Mouse (Mus musculus) E14TG2a.4 (cell line): ENCODE measurements around the gene Usp6nl.

Experiments
- H3K27me3 ChIP-seq: 2 replicates; pipeline ENCODE4 v1.6.1; 2014; ENCODE audit warnings: low read length, control low read depth; ENCODE audit not compliant: insufficient read depth
- H3K36me3 ChIP-seq: 2 replicates; pipeline ENCODE4 v1.6.1; 2014; ENCODE audit warnings: low read length, control low read depth; ENCODE audit not compliant: insufficient read depth
- H3K4me1 ChIP-seq: replicated peaks from 2 replicates; pipeline ENCODE4 v1.6.1; 2014; ENCODE audit warnings: low read depth, low read length, control low read depth
- H3K4me3 ChIP-seq: replicated peaks from 2 replicates; pipeline ENCODE4 v1.5.1; 2014; ENCODE audit warnings: mild to moderate bottlenecking, low read length
- H3K9me3 ChIP-seq: 2 replicates; pipeline ENCODE4 v1.6.1; 2014; ENCODE audit warnings: low read length, control low read depth
- CTCF ChIP-seq: conservative IDR thresholded peaks from 2 replicates; pipeline ENCODE4 v1.5.1; 2014; ENCODE audit warnings: low read length
- NANOG ChIP-seq: IDR thresholded peaks from 2 replicates; pipeline ENCODE4 v1.6.1; 2014; ENCODE audit warnings: borderline replicate concordance, low read length, mixed read lengths
- POU5F1 ChIP-seq: IDR thresholded peaks from 2 replicates; pipeline ENCODE4 v1.6.1; 2014; ENCODE audit warnings: low read length, borderline replicate concordance

Usp6nl gene

DNA sequence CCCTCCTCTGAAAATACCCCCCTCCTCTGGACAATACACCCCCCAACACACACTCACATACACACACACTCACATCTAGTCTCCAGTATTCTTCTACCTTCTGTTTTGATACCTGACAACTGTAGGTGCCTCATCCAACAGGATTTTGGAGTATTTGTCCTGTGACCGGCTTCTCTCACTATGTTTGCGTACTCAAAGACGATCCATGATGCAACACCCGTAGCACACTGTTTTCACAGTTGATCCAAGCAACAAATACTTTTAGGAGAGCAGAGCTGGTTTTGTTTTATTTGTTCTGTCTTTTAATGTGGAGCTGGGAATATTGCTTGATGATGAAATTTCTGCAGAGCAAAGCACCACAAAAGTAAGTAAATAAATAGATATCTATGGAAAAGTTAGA lies 17.7 kb upstream of the Usp6nl start:
- TF ChIP-seq POU5F1 (no peak), CTCF (no peak), NANOG (no peak)
- Histone ChIP-seq H3K4me1 (no peaks in the 10 kb centered on the region), H3K9me3 (no peaks in the 10 kb centered on the region), H3K36me3 (no peaks in the 10 kb centered on the region), H3K4me3 (no peak overlapping the region), H3K27me3 (no peaks in the 10 kb centered on the region; the same call in 1 of the 2 replicates)

DNA sequence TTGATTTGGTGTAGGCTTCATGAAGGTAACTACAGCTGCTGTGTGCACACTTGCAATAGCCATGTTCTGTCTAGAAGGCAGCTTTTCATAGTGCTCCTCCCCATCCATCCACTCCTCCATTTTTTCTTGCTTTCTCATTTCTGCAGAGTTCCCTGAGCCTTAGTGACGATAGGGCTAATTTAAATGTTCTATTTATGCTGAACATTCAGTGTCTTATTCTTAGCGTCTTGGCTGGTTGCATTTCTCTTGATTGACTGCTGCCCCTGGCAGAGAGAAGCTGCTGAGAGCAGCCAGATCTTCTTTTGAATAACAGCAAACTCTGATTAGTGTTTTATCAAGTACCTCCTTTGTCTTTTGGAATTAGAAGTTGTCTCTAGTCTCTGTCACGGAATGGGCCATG lies 15.6 kb upstream of the Usp6nl start:
- Histone ChIP-seq H3K9me3 (no peaks in the 10 kb centered on the region), H3K4me3 (no peak overlapping the region), H3K36me3 (no peaks in the 10 kb centered on the region), H3K4me1 (no peaks in the 10 kb centered on the region), H3K27me3 (no peaks in the 10 kb centered on the region; the same call in 1 of the 2 replicates)
- TF ChIP-seq CTCF (no peak), POU5F1 (no peak), NANOG (no peak)

DNA sequence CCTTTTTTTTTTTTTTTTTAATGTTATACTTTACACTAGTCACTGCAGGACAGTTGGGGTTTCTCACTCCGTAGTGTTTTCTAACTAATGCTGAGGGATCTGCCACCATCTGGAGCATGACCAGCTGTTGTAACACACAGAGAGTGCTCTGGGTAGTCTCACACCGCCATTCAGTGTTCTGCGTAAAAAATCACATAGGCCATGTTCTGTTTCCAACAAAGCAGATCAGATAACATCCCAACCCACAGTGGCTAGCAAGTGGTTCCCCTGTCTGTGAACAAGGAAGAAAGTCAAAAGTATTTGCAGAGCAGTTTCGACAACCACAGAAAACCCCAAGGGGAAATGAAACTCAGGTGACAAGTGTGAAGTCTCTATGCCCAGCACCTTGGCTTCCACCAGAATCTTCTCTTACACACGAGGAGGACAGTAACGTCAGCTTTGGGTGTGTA lies 13.1 kb upstream of the Usp6nl start:
- Histone ChIP-seq H3K4me3 (no peak overlapping the region), H3K4me1 (no peaks in the 10 kb centered on the region), H3K27me3 (no peaks in the 10 kb centered on the region; the same call in 1 of the 2 replicates), H3K9me3 (no peaks in the 10 kb centered on the region), H3K36me3 (no peaks in the 10 kb centered on the region)
- no peak for TF ChIP-seq POU5F1
- TF ChIP-seq NANOG: no peak
- no peak for TF ChIP-seq CTCF

DNA sequence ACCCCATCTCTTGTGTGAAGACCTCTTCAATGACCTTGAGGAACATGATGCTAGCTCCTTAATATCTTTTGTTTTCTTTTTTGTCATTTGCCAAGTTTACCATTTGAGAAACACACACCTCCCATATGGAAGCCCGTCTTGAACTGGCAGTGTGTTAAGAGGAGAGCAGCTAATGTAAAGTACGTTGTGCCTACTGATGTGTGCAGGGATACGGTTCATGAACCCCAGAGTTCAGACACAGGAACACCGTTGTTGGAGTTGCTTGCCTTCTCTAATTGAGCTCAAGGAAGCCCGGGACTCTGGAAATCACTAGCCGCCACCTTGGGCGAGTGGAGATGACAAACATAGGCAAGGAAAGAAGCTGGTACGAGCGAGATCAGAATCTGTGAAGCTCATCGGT lies 9.7 kb upstream of the Usp6nl start:
- H3K4me3 ChIP-seq: no peak overlapping the region
- no peaks in the 10 kb centered on the region for H3K36me3 ChIP-seq
- no peaks in the 10 kb centered on the region for H3K4me1 ChIP-seq
- no peaks in the 10 kb centered on the region for H3K27me3 ChIP-seq
- TF ChIP-seq POU5F1 (no peak), NANOG (no peak), CTCF (no peak)
- no peaks in the 10 kb centered on the region for H3K9me3 ChIP-seq

DNA sequence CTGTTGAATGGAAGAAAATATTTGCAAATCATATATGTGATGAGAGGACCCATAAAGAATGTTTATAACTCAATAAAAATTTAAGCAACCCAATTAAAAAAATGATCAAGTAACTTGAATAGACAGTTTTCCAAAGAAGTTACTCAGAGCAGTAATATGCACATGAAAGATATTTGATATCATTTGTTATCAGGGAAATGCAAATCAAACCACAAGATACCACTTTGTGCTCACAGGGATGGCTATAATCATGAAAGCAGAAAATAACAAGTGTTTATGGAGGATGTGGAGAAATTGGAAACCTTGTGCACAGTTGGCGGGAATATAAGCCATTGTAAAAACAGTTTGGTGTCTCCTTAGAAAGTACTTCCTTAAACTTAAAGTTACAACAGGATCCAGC lies 8.7 kb upstream of the Usp6nl start:
- no peak for TF ChIP-seq POU5F1
- no peak for TF ChIP-seq NANOG
- TF ChIP-seq CTCF: no peak
- no peak overlapping the region for H3K4me3 ChIP-seq
- H3K27me3 ChIP-seq: no peaks in the 10 kb centered on the region
- no peaks in the 10 kb centered on the region for H3K36me3 ChIP-seq
- H3K4me1 ChIP-seq: no peaks in the 10 kb centered on the region
- H3K9me3 ChIP-seq: no peaks in the 10 kb centered on the region

DNA sequence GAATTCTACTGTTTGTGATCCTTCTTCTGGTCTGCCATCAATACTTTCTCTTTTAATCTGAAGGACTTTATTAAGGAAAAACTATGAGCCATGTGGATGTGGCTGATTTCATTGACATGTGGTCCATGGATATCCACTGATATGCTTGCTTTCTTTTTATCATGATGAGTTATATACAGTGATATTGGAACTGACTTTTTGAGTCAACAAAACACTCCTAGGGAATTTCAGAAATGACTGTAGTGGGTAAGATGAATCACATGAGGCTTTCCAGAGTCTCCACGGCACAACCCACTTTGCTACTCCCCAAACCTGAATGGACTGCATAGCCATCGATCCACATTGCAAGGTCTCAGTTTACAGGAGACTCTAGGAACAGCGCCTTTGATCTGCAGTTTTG lies 2.3 kb upstream of the Usp6nl start:
- no peaks in the 10 kb centered on the region for H3K9me3 ChIP-seq
- H3K27me3 ChIP-seq: 0 out of 2 replicates have a peak, but pooled peaks cover 3% of the 10 kb centered on the region
- TF ChIP-seq CTCF (no peak), POU5F1 (no peak), NANOG (no peak)
- H3K4me3 ChIP-seq: no peak overlapping the region
- no peaks in the 10 kb centered on the region for H3K36me3 ChIP-seq
- peaks cover 26% of the 10 kb centered on the region for H3K4me1 ChIP-seq

DNA sequence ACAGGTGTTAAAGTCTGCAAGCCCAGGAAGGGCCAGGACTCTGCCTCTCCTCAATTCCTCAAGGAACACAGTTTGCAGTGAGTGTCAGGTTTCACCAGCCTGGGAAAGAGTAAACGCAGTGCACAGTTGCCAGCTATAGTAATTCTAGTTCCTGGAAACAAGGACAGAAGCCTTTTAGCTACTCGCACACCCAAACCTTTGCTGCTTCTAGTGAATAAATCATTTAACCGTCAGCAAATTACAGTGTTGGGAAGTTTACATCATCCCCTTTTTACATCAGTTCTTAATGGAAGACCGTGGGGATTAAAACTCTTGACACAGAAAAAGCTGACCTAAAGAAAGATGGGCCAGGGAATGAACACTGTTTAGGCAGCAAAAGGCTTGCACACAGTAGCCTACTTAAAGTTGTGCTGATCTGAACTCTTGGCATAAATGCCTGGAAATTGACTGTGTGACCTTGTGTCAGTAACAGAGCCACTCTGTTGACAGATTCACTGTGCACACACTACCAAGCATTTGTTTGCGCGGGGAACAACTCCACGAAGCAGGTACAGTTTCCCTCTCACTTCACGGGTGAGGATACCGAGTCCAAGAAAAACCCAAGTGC lies 595 bp upstream of the Usp6nl start:
- no peaks in the 10 kb centered on the region for H3K9me3 ChIP-seq
- TF ChIP-seq CTCF (no peak), NANOG (no peak), POU5F1 (no peak)
- H3K4me3 ChIP-seq: peak overlapping the region; percentile 88

DNA sequence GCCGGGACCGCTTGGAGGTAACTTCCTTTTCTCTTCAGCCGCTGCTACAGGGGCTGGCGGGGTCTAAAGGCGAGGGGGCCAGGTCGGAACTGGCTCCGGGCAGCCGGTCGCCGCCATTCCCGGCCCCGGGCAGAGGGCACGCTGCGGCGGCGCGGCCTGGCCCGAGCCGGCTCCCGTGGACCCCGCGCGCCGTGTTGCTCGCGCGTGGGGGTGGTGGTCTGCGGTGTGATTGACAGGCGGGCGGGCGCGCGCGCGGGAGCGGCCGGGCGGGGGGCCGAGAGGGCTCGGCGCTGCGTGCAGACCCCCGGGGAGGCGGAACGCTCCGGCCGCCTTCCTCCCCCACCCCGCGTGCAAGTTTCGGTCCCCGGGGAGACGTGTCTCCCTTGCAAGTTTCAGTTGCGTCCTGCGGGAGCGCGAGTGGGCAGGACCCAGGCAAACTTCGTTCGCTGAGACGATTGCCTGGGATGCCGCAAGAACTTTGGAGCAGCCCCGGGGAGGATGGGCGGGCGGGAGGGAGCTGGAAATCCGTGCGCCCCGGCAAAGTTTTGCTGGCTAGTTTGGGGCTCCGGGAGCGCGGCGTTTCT lies 563 bp downstream of the Usp6nl start:
- TF ChIP-seq CTCF (no peak), NANOG (no peak), POU5F1 (no peak)

More for the DNA sequence above, 595 bp upstream of the Usp6nl start:
- H3K36me3 ChIP-seq: no peaks in the 10 kb centered on the region
- H3K27me3 ChIP-seq: 0 out of 2 replicates have a peak, but pooled peaks cover 3% of the 10 kb centered on the region
- H3K4me1 ChIP-seq: peaks cover 38% of the 10 kb centered on the region

DNA sequence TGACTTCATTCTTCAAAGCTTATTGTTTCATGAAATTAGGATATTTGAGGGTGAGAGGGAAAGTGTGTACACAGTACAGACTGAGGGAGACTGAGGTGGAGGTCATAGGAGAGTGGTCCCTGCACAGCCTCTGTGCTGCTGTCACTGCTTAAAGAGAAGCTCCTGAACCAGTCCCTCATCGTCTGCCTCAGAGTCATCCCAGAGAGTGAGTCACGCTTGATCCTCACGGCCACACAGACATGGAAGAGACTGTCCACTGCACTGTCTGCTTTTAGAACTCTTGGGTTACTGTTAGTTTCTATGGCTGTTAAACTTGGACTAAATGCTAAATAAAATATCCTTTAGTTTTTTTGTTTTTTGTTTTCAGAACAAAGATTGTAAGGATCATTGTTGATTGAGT lies 3.2 kb downstream of the Usp6nl start:
- Histone ChIP-seq H3K4me3 (no peak overlapping the region), H3K4me1 (peaks cover 42% of the 10 kb centered on the region), H3K36me3 (no peaks in the 10 kb centered on the region), H3K27me3 (no peaks in the 10 kb centered on the region), H3K9me3 (no peaks in the 10 kb centered on the region)
- TF ChIP-seq NANOG: no peak
- TF ChIP-seq POU5F1: no peak
- TF ChIP-seq CTCF: no peak

More for the DNA sequence above, 563 bp downstream of the Usp6nl start:
- Histone ChIP-seq H3K4me3 (peak overlapping the region; percentile 88), H3K27me3 (0 out of 2 replicates have a peak, but pooled peaks cover 3% of the 10 kb centered on the region), H3K4me1 (peaks cover 39% of the 10 kb centered on the region), H3K9me3 (no peaks in the 10 kb centered on the region), H3K36me3 (no peaks in the 10 kb centered on the region)
